Mouse (Mus musculus) ovary, postnatal 36 days (tissue): ENCODE measurements around the gene Slain2.
"Not testable (repeated sequence)": the region's sequence is repeated elsewhere in the genome, so short reads cannot be mapped to it uniquely, and the experiment has no call there.

Experiments used
- DNase-seq: peaks from one replicate; pipeline ENCODE4 v3.0.0; 2022; ENCODE audit warnings: low spot score, mixed read lengths

The Slain2 gene

DNA sequence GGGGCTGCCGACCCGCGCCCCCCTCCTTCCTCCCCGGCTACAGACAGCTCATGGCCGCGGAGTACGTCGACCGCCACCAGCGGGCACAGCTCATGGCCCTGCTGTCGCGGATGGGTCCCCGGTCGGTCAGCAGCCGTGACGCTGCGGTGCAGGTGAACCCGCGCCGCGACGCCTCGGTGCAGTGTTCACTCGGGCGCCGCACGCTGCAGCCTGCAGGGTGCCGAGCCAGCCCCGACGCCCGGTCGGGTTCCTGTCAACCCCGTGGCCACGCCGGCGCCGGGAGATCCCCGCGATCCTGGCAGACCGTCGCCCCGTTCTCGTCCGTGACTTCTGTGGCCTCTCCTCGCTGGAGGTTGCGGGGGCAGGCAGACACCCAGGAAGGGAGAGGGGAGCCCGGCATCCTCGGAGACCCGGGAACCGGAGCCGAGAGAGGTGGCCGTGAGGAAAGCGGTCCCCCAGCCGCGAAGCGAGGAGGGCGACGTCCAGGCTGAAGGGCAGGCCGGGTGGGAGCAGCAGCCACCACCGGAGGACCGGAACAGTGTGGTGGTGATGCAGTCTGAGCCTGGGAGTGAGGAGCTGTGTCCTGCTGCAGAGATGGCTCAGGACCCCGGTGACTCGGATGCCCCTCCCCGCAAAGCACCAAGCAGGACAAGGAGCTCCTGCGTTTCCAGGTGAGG, 99.6 kb downstream of the Slain2 start:
- not testable (repeated sequence) for DNase-seq

GRCm38 (mm10) chr5:73014745-73015144, 100.6 kb downstream of the Slain2 start:
- DNase-seq: no peak

DNA sequence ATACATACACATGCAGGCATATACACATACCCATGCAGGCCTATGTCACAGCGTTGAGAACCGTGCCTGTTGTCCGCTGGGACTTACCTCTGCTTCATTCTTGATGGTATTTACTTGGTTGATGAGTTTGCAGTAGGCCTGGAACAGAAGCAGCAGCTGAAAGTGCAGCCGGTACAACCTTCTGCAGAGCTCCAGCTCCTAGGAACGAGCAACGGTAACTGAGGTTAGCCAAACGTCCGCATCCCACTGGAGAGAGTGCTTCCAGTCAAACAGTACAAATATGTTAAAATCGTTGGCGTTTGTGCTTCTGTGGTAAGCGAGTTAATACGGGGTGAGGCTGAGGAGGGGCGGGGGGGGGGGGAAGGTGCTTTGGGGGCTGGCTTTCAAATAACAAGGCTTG, 109.7 kb downstream of the Slain2 start:
- DNase-seq: no peak
